Mouse (Mus musculus): Measurements from ENCODE around the gene Arhgap35. TPM values are rescaled to one million over a fixed set of nuclear protein-coding genes. Genes with fewer than 3 reads are reported as not detected.
"Not testable (repeated sequence)": the region's sequence is repeated elsewhere in the genome, so short reads cannot be mapped to it uniquely, and the experiment has no call there.

Gene Arhgap35
- total RNA-seq (2021), result 10 to 100 TPM; 50.1 to 54.6 TPM
- long read RNA-seq, experiment 1, full-length matches to known transcripts, result 2 of 16 reads
- long read RNA-seq, experiment 1, partial matches to known transcripts, result 2 of 16 reads
- long read RNA-seq, experiment 1, other reads (novel, unspliced or antisense), result 12 of 16 reads
- long read RNA-seq, experiment 2, full-length matches to known transcripts, result 4 of 33 reads
- long read RNA-seq, experiment 2, partial matches to known transcripts, result 5 of 33 reads
- long read RNA-seq, experiment 2, other reads (novel, unspliced or antisense), result 24 of 33 reads

DNA sequence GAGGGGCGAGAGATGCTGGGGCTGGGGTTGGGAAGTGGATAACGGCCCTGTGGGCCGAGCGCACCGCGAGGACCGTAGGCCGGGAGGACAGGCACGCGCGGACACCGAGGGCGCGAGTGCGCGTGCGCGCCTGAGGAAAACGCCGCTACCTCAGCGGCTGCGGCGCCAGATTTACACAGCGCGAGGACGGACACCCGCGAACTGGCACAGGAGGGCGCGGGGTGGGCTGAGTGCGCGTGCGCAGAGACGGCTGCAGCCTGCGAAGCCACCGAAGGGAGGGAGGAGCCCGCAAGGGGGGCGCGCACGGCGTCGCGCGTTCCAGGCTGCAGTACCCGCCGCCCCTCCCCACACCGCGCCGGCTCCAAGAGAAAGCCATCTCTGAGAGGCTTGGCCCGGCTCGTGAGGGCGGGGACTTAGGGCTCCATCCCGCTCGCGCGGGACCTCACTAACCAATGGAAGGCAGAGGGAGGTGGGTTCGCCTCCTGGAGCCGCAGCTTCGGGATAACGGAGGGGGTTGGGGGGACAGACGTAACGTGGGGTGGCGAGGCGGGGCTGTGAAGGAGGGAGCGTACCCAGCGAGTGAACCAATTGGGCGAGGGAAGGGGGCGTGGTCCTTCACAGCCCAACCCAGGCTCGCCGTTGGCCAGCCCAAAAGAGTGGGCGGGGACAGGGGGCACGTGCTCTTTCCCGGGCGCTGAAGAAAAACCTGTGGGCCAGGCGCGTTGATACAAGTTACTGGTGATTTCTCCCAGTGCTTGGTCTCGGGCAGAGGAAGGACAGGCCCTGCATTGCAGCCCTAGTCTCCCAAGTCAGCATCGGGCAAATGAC lies at the start of gene Arhgap35:
Arhgap35 (minus strand) TSS at position 106 of the 828 bp plus-strand sequence.
- DNase-seq (ENCODE audit: low spot score in 2 of 2), result peak; percentile 99

DNA sequence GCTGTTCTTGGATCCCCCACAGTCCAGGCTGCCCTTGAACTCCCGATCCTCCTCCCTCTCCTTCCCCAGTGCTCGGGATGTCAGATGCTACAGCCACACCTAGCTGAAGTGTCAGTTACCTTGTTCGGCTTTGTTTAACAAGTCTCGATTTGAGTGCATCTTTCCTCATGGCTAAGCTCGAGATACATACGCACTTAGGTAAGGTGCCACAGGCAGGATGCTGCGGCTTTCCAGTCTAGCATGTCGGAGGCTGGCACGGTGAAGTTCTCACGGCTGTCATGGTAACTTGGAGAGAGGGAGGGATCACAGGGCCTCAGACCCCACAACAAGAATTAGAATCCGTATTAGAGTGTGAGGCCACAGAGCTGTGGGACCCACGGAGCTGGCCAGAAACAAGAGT lies 29.5 kb upstream of the Arhgap35 start:
- DNase-seq (ENCODE audit: low spot score in 2 of 2), result no peak

DNA sequence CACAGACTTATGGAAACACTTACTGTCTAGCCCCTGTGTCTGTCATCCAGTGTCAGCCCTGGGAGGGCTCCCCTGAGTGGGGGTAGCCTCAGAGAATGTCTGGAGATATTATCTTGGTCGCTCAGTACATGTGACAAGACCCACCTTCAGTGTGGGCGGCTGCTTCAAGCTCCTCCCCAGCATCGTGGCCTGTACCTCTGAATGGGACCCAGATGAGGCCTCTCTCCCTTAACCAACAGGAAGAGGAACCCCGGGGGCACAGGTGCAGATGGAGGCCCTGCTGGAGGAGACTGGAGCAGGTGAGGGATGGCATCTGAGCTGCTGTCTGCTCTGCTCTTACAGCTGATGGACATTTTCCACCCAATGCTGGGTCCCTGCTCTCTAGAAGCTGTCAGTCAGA lies 28.3 kb upstream of the Arhgap35 start:
- not testable (repeated sequence) for DNase-seq (ENCODE audit: low spot score in 2 of 2)

DNA sequence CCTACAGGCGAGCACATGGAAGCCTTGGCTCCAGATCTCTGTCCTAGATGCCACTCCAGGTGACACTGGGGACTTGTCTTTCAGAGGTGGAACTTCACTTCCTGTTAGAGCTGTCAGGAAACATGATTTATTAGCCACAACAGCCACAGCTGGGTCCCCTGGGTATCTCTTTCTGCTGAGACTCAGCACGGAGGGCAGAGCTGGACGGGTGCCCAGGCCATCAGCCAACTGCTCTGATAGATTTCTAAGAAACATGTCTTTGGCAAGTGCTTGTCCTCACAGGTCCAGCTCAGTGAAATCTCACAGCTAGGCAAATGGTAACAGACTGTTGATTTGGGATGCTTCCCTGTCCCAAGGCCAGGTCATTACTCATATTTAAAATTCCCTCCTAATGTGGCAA lies 24.2 kb upstream of the Arhgap35 start:
- peak; percentile 30 to 72 for DNase-seq (ENCODE audit: low spot score in 2 of 2)

DNA sequence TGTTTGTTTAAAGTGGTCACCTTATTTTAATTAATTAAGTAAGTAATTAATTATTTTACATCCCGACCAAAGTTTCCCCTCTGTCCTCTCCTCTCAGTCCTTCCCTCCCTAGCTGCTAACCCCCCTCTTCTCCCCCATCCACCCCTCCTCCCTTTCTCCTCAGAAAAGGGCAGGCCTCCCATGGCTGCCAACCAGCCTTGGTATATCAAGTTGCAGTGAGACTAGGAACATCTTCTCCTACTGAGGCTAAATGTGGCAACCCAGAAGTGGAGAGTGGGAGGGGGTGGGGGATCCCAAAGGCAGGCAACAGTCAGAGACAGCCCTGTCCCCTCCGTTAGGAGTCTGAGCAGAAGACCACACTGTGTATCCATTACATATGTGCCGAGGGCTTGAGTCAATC lies 20.3 kb upstream of the Arhgap35 start:
- no peak for DNase-seq (ENCODE audit: low spot score in 2 of 2)

DNA sequence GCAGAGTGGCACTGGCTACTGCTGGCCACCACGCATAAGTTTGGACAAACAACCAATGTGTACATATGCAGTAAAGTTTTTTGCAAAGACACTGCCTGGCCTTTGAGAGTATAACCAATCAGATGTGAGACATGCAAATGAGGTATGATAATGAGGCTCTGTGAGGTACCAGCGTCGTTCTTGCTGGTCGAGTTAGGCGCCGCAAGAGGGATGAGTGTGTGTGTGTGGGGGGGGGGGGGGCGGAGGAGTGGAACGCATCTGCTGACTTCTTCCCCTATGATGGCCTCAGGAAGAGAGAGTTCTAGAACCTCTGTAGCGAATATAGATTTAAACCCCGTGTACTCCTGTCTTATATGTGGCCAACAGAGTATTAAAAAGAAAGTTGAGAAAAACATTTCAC lies 19.1 kb upstream of the Arhgap35 start:
- DNase-seq (ENCODE audit: low spot score in 2 of 2), result not testable (repeated sequence)

DNA sequence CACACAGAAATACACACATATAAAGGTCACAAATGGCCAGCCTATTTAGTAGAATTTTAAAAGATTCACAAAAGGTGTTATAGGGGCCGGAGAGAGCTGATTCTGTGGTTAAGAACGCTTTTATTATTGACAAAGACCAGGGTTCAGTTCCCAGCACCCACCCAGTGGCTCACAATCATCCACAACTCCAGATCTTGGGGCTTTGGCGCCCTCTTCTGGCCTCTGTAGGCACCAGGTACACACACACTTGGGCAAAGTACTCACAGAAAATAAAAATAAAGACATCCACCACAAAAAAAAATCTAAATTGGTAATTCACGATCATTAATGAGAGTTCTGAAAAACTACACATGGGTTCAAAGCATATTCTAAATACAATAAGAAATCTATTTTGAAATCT lies 17.1 kb upstream of the Arhgap35 start:
- DNase-seq (ENCODE audit: low spot score in 2 of 2), result no peak

DNA sequence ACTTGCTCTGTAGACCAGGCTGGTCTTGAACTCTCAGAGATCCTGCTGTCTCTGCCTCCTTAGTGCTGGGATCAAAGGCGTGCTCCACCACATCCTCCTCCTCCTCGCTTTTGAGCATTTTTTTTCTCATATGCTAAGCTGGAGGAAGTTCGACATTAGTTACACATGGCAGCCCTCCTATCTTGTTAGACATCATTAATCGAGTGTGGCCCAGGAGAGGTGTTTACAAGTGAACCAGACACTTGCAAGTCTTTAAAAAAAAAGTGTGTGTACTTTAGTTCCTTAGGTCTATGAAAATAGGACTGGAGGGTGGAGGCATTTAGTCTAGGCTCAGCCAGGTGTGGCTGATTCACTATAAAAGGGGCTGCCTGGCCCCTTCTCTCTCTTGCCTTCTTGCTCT lies 16.2 kb upstream of the Arhgap35 start:
- no peak for DNase-seq (ENCODE audit: low spot score in 2 of 2)

DNA sequence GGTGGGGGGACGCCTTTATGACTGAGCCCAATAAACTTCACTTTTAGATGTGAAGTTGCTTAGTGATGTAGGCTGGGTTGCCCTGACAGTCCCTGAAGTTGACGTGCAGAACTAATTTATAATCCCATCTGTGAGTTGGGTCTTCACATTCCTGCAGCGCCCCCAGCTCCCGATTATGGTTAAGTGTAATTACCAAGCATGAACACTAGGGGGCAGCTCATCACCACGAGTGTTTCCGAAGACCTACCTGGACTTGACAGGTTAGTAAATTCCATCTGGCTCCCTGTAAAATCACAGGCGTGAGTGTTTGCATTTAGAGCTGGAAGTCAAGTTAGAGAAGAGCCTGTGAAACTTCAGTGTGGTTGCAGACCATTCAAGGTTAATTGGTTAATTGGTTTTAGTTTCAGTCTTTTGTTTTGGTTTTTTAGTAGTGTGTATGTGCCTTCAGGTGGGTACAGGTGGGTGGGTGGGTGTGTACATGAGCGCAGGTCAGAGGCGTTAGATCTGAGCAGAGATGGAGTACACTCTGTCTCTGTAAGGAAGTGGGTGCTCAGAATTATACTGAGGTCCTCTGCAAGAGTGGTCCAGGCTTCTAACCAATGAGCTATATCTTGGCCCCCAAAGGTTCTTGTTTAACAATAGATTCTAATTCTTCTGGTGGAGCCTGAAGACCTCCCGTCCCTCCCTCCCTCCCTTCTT lies 15.0 kb upstream of the Arhgap35 start:
- no peak for DNase-seq (ENCODE audit: low spot score in 2 of 2)

DNA sequence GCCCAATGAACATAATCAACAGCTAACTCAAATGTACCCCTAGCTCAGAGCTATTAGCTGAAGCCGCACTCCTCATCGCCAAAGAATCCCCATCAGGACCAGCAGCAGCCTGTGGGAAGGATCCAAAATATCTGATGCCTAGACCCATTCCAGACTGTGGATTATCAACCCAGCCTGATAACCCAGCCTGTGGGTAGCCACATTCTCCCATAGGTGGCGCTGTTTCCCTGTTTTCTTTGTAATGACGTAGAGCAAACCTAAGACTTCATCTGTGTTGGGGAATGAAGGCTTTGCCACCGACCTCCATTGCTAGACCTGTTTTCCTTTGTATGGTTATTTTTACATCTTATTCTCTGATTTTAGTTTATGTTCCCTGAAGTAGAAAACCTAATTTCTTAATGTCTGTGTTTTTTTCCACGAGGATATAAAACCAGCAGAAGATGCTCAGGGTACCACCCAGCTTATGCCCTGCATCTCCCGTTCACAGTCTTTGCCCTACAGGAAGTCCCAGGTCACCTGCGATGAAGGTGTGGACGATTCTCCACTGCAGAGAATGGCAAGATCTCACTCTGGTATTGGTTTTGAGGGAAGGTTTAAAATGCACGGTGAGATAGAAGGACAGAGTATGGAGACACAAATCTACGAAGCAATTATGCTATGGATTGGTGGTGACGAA lies 13.4 kb upstream of the Arhgap35 start:
- peak; percentile 33 to 60 for DNase-seq (ENCODE audit: low spot score in 2 of 2)

DNA sequence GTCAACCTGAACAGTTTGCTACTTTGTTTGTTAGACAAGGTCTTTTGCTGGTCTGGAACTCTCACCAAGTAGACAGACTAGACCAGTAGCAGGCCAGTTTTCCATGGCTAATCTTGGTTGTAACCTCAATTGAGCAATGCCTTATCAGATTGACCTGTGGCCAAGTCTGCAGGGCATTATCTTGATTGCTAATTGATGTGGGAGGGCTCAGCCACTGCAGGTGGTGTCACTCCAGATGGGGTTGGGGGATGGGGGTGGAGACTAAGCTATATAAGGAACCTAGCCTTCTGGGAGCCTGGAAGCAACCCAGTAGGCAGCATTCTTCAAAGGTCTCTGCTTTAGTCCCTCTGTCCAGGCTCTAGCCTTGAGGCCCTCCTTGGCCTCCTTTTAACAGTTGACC lies 8.9 kb upstream of the Arhgap35 start:
- DNase-seq (ENCODE audit: low spot score in 2 of 2), result no peak

DNA sequence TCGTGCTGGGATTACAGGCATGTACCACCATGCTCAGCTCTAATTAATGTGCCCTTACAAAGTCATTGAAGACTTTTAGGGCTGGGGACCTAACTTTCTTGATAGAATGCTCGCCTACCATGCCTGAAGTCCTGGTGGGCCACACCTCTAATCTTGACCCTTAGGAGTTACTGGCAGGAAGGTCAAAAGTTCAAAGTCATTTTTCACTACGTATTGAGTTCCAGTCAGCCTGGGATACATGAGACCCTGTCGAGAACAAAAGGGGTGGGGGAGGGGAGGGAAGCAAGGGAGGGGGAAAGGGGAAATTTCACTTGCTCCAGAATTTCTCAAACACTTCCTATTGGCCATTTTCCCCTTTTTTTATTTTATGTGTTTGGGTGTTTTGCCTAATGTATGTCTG lies 8.3 kb upstream of the Arhgap35 start:
- no peak for DNase-seq (ENCODE audit: low spot score in 2 of 2)

DNA sequence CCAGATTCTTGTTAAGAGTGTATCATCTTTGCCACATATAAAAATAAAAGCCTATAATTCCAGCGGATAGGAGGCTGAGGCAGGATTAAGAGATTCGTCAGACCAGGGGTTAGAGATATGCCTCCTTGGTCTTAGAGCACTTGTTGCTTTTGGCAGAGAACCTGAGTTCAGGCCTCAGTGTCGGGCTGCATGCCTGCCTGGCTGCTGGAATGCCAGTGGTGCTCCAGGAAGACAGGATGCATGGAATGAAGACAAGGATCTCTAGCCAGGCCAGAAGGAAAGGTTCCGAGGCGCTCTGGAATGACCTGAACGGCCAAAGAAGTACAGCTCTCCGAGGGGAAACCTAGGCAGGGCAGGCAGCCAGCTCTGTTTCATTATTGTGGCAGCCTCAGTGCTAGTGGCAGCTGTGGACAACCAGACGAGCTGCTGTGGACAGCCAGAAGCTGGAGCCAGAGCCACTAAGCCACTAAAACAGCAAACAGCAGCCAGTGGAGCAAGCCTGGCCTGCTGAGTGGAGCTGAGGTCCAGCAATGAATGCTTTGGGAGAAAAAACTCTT lies 6.4 kb upstream of the Arhgap35 start:
- peak in 1 of 2 experiments; percentile 14 for DNase-seq (ENCODE audit: low spot score in 2 of 2)

DNA sequence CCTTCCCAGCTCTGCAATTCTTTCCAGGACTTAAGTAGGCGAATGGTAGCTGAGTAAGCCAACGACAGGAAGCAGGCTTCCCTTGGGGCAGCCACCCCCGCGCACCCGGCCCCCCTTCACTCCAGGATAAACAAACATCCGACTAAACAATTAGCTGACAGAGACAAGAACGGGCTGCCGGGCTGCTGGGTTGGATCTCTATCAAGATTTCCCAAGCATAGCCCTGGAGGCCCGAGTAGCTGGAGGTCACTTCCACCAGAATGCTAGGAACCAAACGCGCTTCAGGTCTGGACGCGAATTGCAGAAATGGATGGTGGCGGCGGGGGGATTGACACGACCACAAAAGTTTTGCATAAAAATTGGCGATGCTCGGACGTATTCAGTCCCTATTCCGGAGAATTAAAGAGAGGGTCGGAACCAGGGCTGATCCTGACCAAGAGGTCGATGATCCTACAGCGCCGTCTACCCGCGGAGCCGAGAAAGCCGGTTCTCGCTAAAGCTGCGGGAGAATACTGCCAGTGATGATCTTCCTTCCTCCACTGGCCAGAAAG lies 3.9 kb upstream of the Arhgap35 start:
- DNase-seq (ENCODE audit: low spot score in 2 of 2), result peak; percentile 52 to 77

DNA sequence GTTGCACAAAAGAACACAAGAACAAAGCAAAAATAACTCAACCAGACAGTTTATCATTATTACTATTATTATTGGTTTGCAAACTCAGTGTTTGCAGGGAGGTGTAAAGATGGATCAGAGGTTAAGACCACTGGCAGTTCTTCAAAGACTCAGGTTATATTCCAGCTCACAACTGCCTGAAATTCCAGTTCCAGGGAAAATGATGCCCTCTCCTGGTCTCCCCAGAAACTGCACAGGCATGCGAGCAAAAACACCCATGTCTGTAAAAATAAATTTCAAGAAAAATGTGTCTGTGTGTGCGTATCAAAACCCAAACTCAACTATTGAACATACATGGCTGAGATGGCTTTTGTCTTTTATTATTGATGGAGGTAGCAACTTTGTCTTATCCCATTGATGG lies 2.3 kb upstream of the Arhgap35 start:
- peak; percentile 25 to 38 for DNase-seq (ENCODE audit: low spot score in 2 of 2)

DNA sequence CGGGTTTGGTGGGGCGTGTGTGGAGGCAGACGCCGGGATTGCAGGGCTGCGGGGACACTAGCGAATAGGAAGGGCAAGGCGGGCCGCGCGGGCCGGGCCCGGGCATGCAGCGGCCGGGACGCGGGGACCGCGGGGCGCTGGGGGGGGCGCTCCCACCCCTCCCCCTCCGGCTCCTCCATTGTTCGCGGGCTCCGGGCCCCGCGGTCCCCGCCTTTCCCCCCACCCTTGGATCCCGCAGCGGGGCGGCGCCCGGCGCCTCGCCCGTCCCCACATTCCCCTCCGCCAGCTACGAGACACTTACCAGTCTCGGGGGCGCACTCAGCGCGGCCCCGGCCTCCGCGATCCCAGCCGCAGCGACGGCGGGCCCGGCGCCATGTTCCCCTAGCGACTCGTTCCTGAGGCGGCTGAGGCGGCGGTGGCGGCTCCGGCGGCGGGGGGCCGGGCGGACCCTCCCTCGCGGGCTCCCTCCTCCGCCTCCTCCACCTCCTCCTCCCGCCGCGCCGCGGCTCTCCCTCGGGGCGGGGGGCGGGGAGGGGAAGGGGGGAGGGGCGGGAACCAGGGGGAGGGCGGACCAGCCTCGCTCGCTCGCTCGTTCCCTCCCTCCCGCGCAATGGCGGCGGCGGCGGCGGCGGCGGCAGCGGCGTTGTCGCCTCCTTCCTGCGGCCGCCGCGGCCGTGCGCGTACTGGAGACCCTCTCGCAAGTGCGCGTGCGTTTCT lies 464 bp downstream of the Arhgap35 start:
- peak in 1 of 2 experiments; percentile 65 for DNase-seq (ENCODE audit: low spot score in 2 of 2)

DNA sequence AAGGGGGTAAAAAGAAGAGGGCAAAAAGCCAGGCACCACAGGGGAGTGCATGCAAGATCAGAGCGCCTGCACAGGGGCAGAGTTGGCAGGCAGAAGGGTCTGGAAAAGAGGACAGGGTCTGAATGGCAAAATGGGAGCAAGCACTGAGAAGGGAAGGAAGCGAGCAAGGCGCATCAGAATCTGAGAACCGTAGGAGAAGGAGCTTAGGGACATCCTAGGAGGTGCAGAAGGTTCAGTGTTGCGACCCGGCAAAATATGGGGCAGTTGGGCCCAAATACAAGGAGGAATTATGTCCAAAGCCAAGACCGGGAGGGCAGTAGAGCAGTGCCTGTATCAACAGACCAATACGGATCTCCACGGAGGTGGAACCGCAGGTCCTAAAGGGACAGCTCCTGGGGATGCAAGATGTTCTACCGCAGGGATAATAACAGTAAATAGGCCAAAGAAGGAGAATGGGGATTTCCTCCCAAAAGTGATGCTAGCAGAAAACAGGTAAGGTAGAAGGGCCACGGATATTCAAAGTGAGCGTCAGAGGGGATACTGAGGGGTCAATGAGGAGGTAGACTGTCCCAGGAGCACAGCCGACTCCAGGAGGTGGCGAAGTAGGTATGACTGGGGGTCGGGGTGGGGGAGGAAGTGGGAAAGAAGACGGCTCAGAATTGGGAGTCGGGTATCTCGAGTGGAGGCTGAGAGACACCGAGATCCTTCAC lies 1.2 kb downstream of the Arhgap35 start:
- no peak for DNase-seq (ENCODE audit: low spot score in 2 of 2)

DNA sequence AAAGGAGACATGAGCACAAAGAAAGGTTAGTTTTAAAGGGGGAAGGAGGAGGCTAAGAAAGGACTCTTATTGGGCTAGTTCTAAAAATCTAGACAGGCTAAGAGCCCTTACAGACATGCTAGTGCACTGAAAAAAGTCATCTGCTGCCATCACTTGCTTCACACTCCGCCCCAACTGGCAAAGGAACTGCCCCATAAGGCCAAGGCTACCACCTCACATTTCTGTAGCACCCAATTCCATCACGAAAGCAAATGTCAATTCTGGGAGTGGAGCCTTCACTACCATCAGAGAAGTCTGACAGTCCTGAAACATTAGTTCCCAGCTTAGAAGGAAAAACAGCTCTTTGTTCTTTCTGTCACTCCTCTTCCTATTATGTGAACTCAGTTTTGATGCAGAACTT lies 4.4 kb downstream of the Arhgap35 start:
- no peak for DNase-seq (ENCODE audit: low spot score in 2 of 2)

DNA sequence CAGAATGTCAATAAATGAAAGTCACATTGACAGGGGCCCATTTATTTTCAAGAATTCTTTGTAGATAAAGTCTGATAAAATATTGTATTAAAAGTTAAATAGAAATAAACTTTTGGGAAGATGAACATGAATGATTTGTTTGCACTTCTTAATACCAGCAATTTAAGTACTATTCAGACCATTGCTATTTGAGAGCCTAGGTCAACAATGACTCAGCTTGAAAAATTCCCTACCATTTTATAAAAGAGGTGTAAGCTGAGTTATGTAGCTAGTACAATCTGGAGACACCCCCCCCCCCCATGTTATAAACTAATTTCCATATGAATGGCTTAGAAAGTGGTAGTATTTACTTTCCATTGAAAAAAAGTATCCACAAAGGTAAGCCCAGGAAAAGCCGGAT lies 5.8 kb downstream of the Arhgap35 start:
- no peak for DNase-seq (ENCODE audit: low spot score in 2 of 2)

DNA sequence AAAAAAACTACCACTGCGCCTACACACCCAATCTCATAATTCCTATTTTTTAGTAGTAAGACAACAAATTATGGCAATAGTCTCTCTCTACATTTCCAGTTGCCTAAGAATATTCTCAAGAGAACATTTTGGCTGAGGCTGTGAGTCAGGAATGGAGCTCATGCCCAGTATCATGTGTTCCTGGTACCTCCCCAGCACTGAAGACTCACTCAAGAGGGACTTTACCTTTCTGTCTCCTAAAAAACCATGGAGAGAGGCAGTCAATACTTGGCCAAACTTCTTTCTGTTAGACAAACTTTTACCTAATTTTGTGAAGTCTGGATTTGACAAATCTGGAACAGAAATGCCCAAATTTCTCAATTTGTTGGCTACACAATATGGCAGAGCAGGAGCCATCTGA lies 6.7 kb downstream of the Arhgap35 start:
- no peak for DNase-seq (ENCODE audit: low spot score in 2 of 2)
